Mouse (Mus musculus) cerebellum, adult 8-10 months (tissue): Measurements from ENCODE around the gene Raver2.

Source experiments
- DNase-seq: peaks from one replicate; pipeline ENCODE4 v3.0.0; 2022

The Raver2 gene

DNA sequence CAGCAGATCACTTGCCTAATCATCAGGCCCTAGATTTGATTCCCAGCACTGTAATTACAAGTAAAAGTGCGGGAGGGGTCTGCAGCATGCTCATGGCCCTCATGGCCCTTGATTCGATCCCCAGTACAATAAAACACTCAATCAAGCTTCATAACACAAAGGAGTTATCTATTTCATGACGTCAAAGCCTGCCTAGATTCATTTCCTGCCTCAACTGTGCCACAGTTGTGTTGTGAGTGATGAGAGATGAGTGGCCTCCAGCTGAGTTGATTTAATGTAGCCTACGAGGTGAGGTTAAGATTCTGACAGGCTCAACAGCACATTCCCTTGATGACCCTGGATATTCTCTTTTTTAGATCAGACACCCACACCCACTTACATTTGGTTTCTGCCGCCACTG lies 110.3 kb downstream of the Raver2 start:
- no peak for DNase-seq

DNA sequence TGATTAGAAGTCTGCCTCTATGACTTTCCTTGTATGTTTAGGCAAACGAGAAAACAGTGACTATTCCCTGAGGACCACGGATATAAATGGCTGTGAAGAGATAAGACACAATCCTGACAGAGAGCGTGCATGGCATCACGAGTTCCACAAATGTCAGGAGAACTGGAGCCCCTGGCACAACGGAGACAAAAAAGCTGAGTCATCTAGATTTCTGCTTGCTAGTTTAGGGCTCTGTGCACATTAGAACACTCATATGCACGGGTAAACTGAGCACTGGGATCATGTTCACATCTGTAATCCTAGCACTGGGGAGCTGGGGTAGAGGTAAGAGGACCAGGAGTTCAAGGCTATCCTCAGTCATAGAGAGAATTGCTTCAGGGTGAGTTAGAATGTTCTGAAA lies 111.1 kb downstream of the Raver2 start:
- DNase-seq, result no peak

DNA sequence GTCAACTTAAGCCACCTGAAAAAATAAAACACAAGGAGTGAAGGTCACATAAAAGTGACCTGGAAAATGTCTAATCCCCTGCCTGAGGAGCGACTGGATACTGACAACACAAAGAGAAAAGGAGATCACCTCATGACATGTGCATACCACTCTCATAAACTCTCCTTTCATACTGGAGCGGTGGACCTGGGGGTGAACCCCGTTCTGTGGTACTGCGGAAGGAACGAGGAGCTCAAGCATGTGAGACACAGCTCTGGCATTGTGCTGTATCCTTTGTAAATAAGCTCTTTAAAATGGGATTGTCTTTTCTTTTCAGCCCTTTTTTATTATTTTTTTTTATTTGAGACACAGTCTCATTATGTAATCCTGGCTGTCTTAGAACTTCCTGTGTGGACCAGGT lies 111.9 kb downstream of the Raver2 start:
- no peak for DNase-seq

DNA sequence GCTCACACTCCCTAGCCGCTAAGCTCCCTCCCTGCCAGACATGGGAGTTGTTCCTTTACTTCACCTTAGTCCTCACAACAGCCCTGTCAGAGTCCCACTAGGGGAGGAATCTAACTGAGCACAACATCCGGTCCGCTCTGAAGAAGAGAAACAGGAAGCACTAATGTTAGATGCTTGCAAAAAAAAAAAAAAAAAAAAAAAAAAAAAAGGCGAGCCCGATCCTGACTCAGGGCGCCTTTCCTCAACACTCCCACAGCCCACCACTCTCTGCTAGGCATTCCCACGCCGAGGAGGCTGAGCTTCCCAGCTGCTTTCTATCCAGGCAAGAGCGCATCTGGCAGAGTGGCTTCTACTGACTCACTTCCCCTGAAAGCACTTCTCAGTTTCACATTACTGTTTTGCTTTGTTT lies 113.8 kb downstream of the Raver2 start:
- DNase-seq, result no peak

DNA sequence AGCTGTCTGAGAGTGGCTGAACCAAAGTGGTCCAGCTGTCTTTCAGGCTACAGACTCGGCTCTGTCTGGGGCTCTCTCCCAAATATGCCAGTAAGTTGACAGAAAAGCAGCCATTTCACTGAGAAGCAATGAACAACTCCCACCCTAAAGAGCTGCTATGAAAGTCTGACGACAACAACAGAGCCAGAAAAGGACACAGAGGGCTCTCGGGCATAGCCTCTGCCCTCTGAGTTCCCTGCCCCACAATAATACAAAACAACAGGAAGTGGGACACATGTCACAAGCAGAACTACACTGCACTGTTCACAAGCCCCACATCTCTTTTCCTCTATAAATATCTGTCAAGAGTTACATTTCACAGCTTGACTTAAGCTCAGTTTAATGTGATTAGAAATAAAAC lies 116.4 kb downstream of the Raver2 start:
- no peak for DNase-seq

DNA sequence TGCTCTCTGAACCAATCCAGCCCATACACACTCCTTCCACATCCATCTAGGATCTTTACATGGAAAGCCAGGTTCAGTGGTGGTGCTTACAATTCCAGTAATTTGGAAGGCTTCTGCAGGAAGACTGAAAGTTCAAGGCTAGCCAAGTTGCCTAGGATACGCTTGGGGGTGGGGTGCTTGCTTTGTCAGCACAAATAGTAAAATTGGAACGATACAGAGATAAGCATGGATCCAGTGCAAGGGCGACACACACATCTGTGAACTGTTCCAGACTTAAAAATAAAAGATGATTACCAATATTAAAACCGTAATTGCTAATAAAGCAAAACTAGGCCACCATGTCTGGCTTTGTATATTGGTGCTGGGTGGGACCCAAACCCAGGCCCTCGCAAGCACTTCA lies 117.8 kb downstream of the Raver2 start:
- no peak for DNase-seq

DNA sequence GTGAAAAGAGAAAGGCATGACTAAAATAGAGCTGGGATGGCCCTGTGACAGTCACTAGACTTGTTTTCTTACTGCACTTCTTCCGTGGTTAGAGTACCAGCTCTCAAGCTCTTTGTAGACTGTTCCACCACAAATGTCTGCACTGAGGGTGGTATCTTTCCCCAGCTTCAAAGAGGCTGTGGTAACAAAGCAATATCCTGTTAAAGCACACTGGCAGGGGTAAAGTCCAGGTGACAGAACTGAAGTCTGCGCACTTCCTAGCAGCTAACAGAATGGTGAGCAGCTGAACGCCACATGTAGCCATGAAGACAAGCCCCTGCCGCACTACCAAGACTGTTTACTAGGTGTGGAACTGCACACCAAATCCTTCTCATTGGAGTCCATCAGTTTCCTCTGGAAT lies 118.6 kb downstream of the Raver2 start:
- no peak for DNase-seq

DNA sequence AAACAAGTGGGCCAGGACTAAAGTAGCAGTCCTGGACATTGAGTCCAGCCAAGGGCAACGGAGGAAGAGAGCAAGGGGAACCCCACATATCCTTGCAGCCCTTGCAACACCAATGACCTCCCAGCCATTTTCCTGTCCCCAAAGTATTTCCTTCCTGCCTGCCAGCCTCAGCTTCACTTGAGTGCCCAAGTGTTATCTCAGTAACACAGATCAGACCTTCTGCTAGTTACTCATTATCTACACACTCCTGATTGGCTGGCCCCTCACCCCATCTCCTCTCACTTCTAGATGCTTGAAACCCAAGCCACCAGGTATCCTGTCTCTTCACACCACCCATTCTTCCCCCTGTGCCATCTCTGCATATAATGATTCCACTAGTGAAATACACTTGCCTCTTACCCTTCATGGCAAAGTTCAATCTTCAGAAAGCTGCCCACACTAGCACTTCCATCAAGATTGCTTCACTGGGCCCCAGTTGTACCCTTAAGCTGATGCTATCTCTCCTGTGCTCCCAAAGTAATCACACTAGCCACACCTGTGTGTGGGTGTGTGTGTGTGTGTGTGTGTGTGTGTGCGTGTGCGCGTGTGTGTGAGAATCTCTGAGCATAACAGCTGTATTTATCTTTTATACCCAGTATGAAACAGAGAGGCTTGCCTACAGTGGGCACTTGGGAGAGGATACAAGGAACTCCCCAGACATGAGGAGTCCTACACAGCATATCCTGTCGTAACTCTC lies 123.6 kb downstream of the Raver2 start:
- no peak for DNase-seq

DNA sequence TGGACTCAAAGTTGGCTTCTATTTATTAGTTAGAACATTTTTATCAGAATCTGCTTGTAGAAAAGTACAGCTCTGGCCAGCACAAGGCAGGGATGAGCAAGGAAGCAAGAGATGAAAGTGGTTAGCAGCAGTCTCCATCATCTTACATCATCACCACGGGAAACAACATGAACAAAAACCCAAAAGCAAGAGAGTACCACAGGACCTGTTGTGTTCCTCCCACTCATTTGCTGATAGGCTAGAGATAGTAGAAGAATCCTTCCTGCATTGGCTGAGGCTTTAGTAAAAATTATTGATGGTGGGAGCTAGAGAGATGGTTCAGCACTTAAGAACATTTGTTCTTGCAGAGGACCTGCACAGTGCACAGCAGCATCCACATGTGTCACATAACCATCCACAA lies 125.4 kb downstream of the Raver2 start:
- no peak for DNase-seq

DNA sequence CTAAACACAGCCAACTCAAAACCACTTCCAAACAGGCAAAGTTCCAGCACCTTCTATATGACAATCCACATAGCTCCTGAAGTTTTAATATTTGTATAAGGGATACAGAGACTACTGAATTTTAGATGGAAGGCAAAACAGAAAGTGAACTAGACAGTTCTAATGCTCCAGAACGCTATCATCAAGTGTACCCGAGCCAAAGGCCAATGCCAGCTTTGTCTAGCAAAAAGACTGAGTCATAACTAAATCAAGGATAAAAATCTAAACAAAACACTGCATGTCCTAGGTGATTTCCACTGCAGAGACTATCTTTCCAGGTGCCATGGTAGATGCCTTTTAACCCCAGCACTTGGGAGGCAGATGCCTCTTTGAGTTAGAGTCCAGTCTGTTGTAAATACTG lies 127.6 kb downstream of the Raver2 start:
- no peak for DNase-seq

DNA sequence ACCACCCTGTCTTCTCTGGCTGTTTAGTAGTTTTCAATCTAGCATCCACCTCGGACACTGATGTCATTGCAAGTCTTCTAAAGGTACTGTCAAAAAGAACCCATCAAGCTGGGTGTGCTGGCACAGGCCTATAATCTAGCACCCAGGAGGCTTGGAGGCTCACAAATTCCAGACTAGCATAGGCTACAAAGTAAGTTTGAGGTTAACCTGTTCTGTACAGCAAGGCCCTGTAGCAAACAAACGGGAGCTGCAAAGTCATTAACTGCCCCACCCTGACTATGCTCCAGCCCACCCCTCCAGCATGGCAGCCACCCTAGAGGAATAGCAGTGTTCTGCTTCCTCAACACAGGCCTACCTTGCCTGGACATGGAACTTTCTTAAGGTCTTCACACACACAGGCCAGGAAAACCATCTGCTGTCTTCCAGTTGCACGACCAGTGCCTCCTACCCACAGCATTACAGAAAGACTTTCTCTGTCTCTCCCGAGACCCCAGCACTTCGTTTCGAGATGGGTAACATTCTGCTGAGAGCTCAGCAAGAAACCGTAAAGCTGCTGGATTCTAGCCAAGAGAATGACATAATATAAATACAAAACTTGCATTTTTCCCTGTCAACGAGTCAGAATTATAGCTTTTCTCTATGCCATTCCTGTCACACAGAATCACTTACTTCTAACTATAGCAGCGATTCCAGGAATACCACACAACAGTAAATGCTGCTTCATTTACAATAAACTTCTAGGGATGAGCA lies 128.8 kb downstream of the Raver2 start:
- no peak for DNase-seq

DNA sequence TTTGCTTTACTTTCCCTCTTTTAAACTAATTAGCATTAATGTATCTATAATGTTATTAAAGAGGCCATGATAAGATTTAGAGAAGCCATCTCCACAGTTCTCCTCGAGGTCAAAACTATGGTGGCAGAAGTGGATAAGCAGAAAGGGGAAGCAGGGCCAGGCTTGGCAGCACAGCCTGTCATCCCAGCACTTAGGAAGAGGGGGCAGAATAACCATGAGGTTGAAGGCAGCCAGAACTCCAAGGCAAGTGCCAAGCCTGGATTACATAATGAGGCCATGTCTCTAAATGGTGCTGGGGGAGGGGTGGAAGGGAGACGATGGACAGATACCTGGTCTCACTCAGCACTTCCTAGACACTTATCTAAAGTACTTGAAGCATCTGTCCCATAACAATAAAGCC lies 129.6 kb downstream of the Raver2 start:
- peak; percentile 75 for DNase-seq

DNA sequence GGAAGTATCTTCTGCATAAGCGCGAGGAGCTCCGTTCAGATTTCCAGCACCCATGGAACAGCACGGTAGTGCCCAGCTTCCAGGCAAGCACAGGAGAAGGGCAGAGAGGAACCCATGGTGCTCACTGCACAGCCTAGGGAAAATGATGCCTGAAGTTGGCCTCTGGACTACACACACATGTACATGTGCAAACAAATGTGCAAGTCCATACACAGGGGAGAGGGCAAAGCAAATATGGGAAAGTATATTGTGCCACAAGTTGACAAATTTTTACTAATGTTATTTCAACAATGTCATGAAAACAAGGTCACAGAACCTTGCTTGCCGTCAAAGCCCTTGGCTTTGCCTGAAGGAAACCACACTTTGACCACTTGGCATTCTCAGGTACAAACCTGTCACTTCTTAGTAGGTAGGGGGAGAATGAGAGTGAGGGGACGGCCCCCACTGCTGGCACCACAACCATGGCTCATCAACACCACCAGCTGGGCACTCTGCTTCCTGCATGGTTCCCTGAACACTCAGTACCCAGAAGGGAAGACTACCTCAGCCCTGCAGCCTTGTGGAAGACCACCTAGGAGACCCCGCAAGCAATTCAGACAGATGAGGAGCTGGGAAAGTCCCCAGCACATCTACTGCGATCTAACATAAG lies 130.8 kb downstream of the Raver2 start:
- DNase-seq, result no peak
